Mouse (Mus musculus) gonadal fat pad, adult 2 months (tissue): ENCODE measurements around the gene Lsm14a. TPM values are rescaled to one million over a fixed set of nuclear protein-coding genes. Genes with fewer than 3 reads are reported as not detected.
"Not testable (repeated sequence)": the region's sequence is repeated elsewhere in the genome, so short reads cannot be mapped to it uniquely, and the experiment has no call there.

Experiments
- DNase-seq: peaks from one replicate; pipeline ENCODE4 v3.0.0-alpha.2; 2012; ENCODE audit warnings: low read depth
- polyA plus RNA-seq: library from polyadenylated mRNA; depleted of rRNA; stranded (reverse); fragments of >200 nt; gene quantifications from 2 replicates; pipeline ENCODE4 v1.2.3, GENCODE M21; 2012

The Lsm14a gene
- polyA plus RNA-seq, 1 experiment: 64.5 TPM

DNA sequence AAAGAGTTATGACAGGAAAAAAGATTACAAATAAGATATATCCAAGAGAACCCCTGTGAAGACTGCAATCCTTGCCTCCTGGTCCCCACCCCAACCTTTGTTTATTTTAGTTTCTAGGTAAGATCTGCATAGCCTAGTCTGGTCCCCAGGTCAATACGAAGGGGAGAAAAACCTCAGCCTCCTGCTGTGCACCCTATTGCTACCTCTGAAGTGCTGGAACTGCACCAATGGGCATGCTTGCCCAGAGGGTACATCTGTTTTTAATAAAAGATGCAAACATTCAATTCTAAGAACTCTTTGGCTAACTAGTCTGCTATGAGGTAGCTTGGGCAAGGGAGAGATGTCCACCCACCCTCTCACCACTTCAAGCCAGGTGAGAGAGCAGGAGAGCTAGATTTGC, 19.2 kb downstream of the Lsm14a start:
- no peak for DNase-seq

DNA sequence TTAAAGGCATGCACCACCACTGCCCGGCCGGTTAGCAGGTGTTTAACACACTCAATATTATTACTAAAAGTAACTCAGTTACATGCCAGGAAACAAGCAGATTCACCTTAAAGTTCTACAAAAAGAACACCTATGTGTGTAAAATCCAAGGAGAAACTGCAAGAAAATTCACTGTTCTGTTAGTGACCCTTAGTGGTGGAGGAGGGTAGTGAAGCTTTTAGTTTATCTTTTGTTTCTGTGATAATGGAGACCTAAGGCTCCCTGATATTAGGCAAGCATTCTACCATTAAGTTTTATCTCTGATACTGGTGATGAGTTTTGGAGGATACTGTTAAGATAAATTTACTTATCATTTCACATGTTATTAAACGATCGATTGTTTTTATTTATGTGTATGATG, 37.5 kb downstream of the Lsm14a start:
- no peak for DNase-seq

GRCm38 (mm10) chr7:34351997-34352396, 41.1 kb downstream of the Lsm14a start:
- DNase-seq: no peak

GRCm38 (mm10) chr7:34350166-34350565, 42.9 kb downstream of the Lsm14a start:
- no peak for DNase-seq

DNA sequence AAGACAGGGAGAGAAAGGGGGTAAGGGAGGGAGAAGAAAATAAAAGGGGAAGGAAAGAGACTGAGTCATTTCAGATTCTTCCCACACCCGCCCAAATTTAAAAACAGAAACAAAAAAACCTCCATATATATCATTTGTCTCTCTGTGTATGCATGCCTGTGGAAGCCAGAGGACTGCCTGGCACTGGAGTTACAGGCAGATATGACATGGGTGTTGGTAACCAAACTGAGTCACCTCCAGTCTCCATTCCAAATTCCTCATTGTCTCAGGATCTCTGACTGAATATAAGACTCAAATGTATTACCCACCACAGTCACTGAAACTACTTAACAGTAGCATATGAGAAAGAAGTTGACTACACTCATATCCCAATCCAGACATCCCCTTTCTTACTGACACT, 45.1 kb downstream of the Lsm14a start:
- DNase-seq: no peak

GRCm38 (mm10) chr7:34347041-34347440, 46.1 kb downstream of the Lsm14a start:
- no peak for DNase-seq

GRCm38 (mm10) chr7:34346505-34346904, 46.6 kb downstream of the Lsm14a start:
- no peak for DNase-seq

DNA sequence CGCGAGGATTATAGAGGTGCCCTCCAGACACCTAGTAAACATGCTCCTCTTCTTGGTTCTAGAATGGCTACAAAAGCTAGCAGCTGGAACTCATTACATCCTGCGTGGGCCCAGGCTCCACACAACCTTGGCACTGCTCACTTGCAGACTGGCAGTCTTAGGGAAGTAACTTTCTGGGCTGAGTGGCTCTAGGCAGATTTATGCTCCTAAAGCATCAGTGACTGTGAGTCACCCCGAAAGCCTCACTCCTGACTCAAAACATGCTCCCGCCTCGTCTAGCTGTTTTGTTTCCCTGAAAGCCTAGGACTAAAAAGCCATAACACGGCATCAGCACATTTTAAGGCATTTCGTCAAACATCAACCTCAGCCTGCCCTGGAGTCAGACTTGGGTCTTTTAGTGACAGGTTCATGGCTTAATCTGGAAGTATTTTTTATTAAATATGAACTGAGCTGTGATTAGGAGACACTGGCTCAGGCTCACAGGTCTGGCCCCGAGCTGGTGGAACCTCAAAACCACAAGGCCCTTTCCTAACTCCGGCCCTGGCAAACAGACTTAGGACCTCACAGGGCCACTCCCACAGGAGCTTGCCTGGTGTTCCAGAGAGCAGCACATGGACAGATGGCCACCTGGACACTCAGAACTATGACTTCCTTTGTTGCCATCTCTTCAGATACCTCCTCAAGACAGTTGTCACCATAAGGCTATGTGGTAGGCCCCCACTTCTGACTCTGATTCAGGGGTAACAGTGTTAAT, 50.9 kb downstream of the Lsm14a start:
- DNase-seq: no peak

DNA sequence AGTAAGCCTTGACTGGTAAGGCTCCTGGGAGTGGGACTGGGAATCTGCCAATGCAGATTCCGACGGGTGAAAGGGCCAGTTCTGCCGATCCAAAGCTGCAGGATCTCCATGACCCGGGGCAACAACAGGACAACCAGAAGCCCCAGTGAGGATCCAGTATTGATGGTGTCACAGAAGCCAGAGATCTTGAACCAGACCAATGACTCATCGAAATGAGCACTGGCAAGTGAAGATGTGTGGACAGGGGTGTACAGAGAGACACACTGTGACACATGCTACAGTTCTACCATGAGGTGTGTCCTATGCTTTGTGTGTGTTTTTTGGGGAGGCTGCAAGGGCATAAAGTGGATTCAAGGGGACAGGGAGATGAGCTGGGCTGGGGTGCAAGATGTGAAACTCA, 52.3 kb downstream of the Lsm14a start:
- DNase-seq: no peak

- no peak for DNase-seq
Measured at GRCm38 (mm10) chr7:34339164-34339489, 54.0 kb downstream of the Lsm14a start.

DNA sequence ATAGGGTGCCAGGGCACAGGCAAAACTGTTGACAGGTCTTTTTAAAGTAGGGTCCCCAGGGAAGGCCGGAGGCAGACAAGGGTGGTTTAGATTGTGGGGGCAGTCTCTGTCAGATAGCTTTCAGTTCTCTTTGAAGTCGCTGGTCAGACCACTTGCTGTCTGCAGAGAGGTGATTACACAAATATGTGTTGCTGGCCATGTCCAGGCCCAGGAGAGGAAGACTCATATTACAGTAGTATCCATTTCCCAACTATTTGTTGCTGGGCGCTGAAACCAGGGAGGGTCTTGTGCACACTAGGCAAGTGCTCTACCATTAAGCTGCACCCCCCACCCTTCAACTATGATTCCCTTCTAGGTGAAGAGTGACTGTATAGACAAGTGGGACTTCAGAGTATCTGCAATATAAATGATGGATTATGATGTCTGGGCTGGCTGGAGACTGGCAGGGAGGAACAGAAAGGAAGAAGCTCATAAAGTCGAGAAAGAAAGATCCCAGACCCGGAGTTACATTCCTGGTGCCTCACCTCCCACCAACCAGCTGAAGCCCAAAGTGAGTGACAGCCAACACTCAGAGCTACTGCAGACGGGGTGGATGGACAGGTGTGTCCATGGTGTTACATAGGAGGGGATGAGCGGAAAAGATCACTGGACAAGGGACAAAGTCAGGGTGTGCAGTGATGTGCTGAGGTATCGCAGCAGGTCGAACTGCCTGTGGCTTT, 54.5 kb downstream of the Lsm14a start:
- DNase-seq: no peak

- no peak for DNase-seq
Measured at GRCm38 (mm10) chr7:34337268-34337667, 55.8 kb downstream of the Lsm14a start.

- DNase-seq: not testable (repeated sequence)
Measured at GRCm38 (mm10) chr7:34336545-34336944, 56.6 kb downstream of the Lsm14a start.

DNA sequence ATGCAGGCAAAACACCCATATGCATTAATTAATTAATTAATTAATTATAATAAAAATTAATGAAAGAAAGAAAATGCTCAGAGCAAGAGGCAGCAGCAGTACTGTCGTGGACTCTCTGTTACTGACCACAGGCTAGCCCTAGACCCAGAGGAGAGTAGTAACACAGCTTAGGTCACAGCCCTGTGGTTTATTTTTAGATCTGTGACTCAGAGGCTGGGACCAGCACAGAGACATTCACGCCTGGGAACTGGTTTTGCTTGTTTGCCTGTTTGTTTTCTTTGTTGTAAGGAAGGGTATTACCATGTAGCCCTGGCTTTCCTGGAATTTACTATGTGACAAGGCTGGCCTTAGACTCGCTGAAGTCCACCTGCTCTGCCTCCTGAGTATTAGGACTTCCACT, 65.6 kb downstream of the Lsm14a start:
- DNase-seq: no peak

GRCm38 (mm10) chr7:34324857-34325256, 68.3 kb downstream of the Lsm14a start:
- DNase-seq: no peak

GRCm38 (mm10) chr7:34324005-34324404, 69.1 kb downstream of the Lsm14a start:
- DNase-seq: no peak

DNA sequence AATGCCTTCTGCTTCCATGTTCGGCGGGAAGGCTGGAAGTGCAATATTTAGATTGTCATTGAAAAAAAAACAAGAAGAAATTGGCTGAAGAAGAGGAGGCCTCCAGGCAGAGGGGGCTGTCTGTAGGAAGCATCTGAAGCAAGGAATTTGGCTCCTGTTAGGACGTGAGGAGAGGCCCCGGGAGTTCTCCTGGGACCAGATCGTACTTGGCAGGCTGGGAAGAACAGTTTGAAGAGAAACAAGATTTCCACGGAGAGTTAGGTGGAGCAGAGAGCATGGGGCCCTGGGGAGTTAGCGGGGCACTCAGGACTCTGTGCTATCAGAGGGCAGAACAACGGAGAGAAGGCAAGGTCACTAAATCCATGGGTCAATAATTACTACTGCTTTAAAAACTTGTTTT, 69.8 kb downstream of the Lsm14a start:
- no peak for DNase-seq

DNA sequence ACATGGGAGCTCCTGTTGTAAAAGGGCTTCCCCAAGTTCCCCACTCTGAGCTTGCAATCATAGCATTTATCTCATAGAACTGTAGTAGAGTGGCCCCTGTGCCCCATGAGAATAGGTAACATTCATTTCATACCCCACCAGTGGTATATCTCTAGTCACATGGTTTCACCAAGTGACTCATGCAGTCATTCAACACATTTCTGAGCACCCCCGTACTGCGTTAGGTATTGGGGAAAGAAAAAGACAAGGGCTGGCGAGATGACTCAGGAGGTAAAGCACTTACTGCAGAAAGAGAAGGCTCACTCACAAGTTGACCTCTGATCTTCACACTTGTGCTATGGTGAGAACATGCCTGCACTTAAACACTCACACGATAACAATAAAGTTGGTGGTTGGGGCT, 71.2 kb downstream of the Lsm14a start:
- no peak for DNase-seq

- no peak for DNase-seq
Measured at GRCm38 (mm10) chr7:34321119-34321518, 72.0 kb downstream of the Lsm14a start.

GRCm38 (mm10) chr7:34319957-34320356, 73.2 kb downstream of the Lsm14a start:
- no peak for DNase-seq

GRCm38 (mm10) chr7:34319123-34319522, 74.0 kb downstream of the Lsm14a start:
- DNase-seq: no peak

GRCm38 (mm10) chr7:34317901-34318476, 75.1 kb downstream of the Lsm14a start:
- no peak for DNase-seq

GRCm38 (mm10) chr7:34313443-34313875, 79.7 kb downstream of the Lsm14a start, which contains the start of gene 4931406P16Rik:
Gene 4931406P16Rik (minus strand): TSS chr7:34313551.
- no peak for DNase-seq
